Mouse (Mus musculus) cerebellum, adult 18-20 months (tissue): ENCODE results near the gene Trim30a.
"Not testable (repeated sequence)": the region's sequence is repeated elsewhere in the genome, so short reads cannot be mapped to it uniquely, and the experiment has no call there.

Experiments
- DNase-seq, 2 experiments: peaks; one replicate each; pipeline ENCODE4 v3.0.0; 2021

The Trim30a gene

GRCm38 (mm10) chr7:104465065-104465744, at the start of gene Trim30a:
Trim30a (minus strand) TSS chr7:104465193.
- DNase-seq: no peak

- not testable (repeated sequence) for DNase-seq
These were observed 42.5 kb upstream of the Trim30a start, which contains the start of gene Trim30d for GRCm38 (mm10) chr7:104507421-104508065. Trim30d (minus strand) TSS chr7:104507849.

GRCm38 (mm10) chr7:104501589-104502371, 36.8 kb upstream of the Trim30a start:
- no peak for DNase-seq

GRCm38 (mm10) chr7:104501186-104501585, 36.2 kb upstream of the Trim30a start:
- DNase-seq: not testable (repeated sequence)

- DNase-seq: not testable (repeated sequence)
These were observed 34.5 kb upstream of the Trim30a start for GRCm38 (mm10) chr7:104499464-104499863.

GRCm38 (mm10) chr7:104445961-104446645, 18.9 kb downstream of the Trim30a start:
- no peak for DNase-seq

GRCm38 (mm10) chr7:104404460-104404950, 60.5 kb downstream of the Trim30a start:
- DNase-seq: no peak

- no peak for DNase-seq
These were observed 63.9 kb downstream of the Trim30a start for GRCm38 (mm10) chr7:104401140-104401539.

- DNase-seq: no peak
These were observed 64.3 kb downstream of the Trim30a start, which contains the start of gene Trim30c for GRCm38 (mm10) chr7:104400698-104401097. Trim30c (minus strand) TSS chr7:104400837.

GRCm38 (mm10) chr7:104398492-104398891, 66.5 kb downstream of the Trim30a start:
- no peak for DNase-seq

GRCm38 (mm10) chr7:104369736-104370414, 95.1 kb downstream of the Trim30a start, which contains the start of gene Trim30b:
Trim30b (minus strand) TSS chr7:104369884.
- no peak for DNase-seq

- DNase-seq: no peak
These were observed 98.7 kb downstream of the Trim30a start for GRCm38 (mm10) chr7:104366339-104366738.
